Mouse (Mus musculus) ES-CJ7 (cell line): Measurements from ENCODE around the gene Nemf.
"Not testable (repeated sequence)": the region's sequence is repeated elsewhere in the genome, so short reads cannot be mapped to it uniquely, and the experiment has no call there.

ENCODE experiments used
- DNase-seq: peaks from one replicate; pipeline ENCODE4 v3.0.0; 2011; ENCODE audit warnings: low read depth, low spot score

The Nemf gene

DNA sequence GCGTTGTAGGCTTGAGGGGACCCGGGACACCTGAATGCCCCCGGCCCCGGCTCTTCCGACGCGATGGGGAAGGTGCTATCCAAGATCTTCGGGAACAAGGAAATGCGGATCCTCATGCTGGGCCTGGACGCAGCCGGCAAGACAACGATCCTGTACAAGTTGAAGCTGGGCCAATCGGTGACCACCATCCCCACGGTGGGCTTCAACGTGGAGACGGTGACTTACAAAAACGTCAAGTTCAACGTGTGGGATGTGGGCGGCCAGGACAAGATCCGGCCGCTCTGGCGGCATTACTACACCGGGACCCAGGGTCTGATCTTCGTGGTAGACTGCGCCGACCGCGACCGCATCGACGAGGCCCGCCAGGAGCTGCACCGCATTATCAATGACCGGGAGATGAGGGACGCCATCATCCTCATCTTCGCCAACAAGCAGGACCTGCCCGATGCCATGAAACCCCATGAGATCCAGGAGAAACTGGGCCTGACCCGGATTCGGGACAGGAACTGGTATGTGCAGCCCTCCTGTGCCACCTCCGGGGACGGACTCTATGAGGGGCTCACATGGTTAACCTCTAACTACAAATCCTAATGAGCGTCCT, 15.9 kb upstream of the Nemf start:
- DNase-seq: peak; percentile 50

GRCm38 (mm10) chr12:69371854-69372671, 15.1 kb upstream of the Nemf start, which contains the start of the genes Arf6 and Gm9887:
TSS of gene Arf6 (plus strand) at chr12:69372150.
TSS of gene Gm9887 (minus strand) at chr12:69372458.
- peak; percentile 95 for DNase-seq

GRCm38 (mm10) chr12:69371421-69371853, 14.5 kb upstream of the Nemf start:
- DNase-seq: peak; percentile 77

GRCm38 (mm10) chr12:69370936-69371335, 14.0 kb upstream of the Nemf start:
- DNase-seq: peak; percentile 23

DNA sequence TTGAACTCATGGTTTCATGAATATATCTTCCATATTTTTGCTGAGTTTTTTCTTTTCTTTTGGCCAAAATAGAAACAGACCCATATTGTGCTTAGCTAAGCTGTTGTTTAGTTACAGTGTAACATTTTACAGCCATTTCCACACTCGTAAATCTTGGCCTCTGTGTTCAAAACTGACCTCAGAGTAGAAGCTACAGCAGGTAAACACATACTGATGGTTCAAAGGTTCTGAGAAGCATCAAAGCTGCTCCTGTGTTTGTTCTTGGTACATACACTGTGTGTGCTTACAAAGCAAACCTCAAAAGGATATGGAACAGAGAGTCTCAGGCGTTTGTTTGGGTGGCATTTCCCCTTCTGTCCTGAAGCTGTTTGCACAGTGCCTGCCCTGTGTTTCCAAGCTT, 10.6 kb upstream of the Nemf start:
- DNase-seq: no peak

DNA sequence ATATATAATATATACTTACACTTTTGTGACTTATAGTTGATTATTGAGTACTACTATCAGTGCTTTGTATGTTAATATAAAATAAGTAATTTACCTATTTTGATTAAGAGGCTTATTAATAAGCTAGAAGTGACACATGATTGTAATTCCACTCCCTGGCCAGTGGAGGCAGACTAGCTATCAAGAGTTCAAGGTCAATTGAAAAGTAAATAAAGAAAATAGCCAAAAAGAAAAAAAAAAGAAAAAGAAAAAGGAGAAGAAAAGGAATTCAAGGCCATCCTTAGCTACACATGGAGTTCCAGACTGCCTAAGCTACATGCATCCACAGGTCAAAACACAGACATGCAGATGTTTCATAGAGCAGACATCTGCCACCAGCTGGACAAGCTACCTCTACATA, 9.5 kb upstream of the Nemf start:
- DNase-seq: no peak

- no peak for DNase-seq
Measured at GRCm38 (mm10) chr12:69365757-69366156, 8.8 kb upstream of the Nemf start.

GRCm38 (mm10) chr12:69363899-69364762, 7.2 kb upstream of the Nemf start:
- peak; percentile 64 for DNase-seq

GRCm38 (mm10) chr12:69363110-69363509, 6.1 kb upstream of the Nemf start:
- not testable (repeated sequence) for DNase-seq

GRCm38 (mm10) chr12:69362388-69362787, 5.4 kb upstream of the Nemf start:
- peak; percentile 59 for DNase-seq

DNA sequence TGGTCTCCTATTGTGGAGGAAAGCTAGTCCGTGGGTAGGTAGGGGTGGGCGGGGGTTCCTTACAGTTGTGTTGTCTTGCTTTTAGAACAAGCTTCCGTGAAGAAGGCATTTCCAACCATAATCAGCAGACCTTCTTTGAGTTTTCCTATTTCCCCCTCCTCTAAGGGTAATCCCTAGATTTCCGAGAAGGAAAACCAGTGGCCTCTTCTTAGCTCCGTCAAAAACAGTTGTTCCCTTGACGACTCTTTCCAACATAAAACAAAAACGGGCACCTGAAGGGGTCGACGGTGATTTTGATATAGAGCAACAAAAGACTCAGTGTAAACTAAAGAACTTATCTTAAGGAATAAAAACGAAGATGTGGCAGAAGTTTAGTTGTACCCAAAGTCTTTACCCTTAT, 5.0 kb upstream of the Nemf start:
- no peak for DNase-seq

GRCm38 (mm10) chr12:69360997-69361899, 4.3 kb upstream of the Nemf start:
- peak; percentile 96 for DNase-seq

GRCm38 (mm10) chr12:69360655-69360996, 3.7 kb upstream of the Nemf start:
- DNase-seq: peak; percentile 79

GRCm38 (mm10) chr12:69357300-69357646, 308 bp upstream of the Nemf start:
- DNase-seq: no peak

GRCm38 (mm10) chr12:69351685-69352084, 5.3 kb downstream of the Nemf start:
- peak; percentile 48 for DNase-seq

DNA sequence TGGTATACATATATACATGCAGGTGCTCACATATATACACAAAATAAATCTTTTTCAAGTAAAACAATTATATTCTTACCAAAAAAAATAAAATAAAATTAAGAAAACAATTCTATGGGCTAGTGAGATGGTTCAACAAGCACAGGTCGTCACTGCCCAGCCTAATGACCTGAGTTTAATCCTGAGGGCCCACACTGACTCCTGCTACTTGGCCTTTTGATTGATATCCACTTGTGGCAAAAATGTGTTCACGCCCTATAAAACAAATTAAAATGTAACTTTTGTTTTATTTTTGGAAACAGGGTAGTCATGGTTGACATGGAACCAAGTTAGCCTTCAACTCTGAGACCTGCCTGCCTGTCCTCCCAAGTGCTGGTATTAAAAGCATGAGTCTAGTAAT, 7.0 kb downstream of the Nemf start:
- DNase-seq: no peak

DNA sequence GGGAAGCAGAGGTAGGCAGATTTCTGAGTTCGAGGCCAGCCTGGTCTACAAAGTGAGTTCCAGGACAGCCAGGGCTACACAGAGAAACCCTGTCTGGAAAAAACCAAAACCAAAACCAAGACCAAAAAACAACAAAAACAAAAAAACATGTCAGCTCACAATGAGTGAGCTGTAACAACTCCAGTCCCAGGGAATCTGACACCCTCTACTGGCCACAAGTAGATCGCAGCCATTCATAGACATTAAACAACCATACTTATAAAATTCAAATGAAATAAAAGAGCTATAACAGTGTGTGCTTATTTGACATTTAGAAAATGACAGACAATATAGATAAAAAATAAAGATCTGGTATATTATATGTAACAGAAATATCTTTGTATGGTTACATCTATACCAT, 23.4 kb downstream of the Nemf start:
- peak; percentile 41 for DNase-seq

DNA sequence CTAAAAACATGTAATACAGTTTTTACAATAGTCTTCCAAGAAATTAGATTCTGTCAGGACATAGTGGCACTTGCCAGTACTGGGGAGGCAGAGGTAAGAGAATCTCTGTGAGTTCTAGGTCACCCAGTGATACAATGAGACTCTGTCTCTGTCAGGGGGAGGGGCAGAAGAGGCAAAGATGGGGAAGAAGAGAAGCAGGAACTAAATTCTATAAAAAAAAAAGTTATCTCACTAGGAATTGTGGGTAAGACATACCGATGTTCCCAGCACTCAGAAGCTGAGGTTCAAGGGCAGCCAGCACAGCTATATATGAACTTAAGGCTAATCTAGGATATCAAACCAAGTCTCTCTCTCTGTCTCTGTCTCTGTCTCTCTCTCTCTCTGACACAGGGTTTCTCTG, 24.8 kb downstream of the Nemf start:
- no peak for DNase-seq

- no peak for DNase-seq
Measured at GRCm38 (mm10) chr12:69331187-69331586, 25.8 kb downstream of the Nemf start.

GRCm38 (mm10) chr12:69318431-69318830, 38.5 kb downstream of the Nemf start:
- no peak for DNase-seq

DNA sequence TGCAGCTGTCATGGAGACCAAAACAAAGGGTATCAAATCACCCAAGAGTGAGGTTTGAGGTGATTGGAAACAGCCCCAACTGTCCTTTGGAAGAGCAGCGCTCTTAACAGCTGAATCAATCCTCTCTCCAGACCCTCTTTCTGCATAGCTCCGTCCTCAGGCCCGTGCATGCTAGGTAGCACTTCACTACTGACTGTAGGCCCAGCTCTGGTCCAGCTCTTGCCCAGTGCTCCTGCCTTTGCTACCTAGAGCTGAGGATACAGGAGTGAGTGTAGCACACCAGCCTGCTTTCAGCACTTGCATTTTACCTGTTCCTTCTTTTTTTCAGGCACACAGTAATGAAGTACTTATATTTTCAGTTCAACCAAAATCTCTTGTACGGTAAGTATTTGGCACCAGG, 47.3 kb downstream of the Nemf start:
- DNase-seq: no peak
